Mouse (Mus musculus): ENCODE data around the gene H2afv.

GRCm38 (mm10) chr11:6447493-6447892 lies 3.2 kb upstream of the H2afv start:
- TF ChIP-seq CTCF (IDR thresholded peaks at IDR 0.05; ENCODE audit: low read depth, low read length) (no peak), POLR2AphosphoS5 (IDR thresholded peaks at IDR 0.05; ENCODE audit: insufficient replicate concordance, low read depth, low read length) (no peak), TAL1 (conservative IDR thresholded peaks at IDR 0.05; ENCODE audit: low read depth, low read length) (no peak), GATA1 (IDR thresholded peaks at IDR 0.05; ENCODE audit: borderline replicate concordance, low read length) (no peak)

All from G1E (cell line).